Mouse (Mus musculus) gastrocnemius, adult 2 months (tissue): ENCODE measurements around the gene Pomgnt2. TPM values are rescaled to one million over a fixed set of nuclear protein-coding genes. Genes with fewer than 3 reads are reported as not detected.
A peak's percentile ranks its signal among the peaks of the same experiment; 100 is the strongest.

ENCODE experiments used
- DNase-seq: peaks from one replicate; pipeline ENCODE4 v3.0.0; 2022
- H3K27ac ChIP-seq: fragments of 200-600 bp; 2 replicates; pipeline ENCODE4 v1.8.1; 2022; ENCODE audit warnings: mild to moderate bottlenecking
- H3K4me3 ChIP-seq: fragments of 200-600 bp; 2 replicates; pipeline ENCODE4 v1.8.1; 2022; ENCODE audit warnings: mild to moderate bottlenecking, moderate library complexity
- CTCF ChIP-seq: fragments of 200-600 bp; IDR thresholded peaks from 2 replicates; pipeline ENCODE4 v1.8.1; 2022; ENCODE audit warnings: antibody characterized with exemption, mild to moderate bottlenecking, moderate library complexity
- intact Hi-C: fragments of 180-260 bp; cut with DNase I; formaldehyde crosslinking; loops from one replicate; pipeline ENCODE4 v1.15.1; 2025
- total RNA-seq, 2 experiments: library from RNA; stranded (reverse); gene quantifications; 2 replicates each; pipeline ENCODE4 v1.2.3; 2021

Gene Pomgnt2
- total RNA-seq, 2 experiments from 2014 or later: 14.9 to 16.7 TPM

DNA sequence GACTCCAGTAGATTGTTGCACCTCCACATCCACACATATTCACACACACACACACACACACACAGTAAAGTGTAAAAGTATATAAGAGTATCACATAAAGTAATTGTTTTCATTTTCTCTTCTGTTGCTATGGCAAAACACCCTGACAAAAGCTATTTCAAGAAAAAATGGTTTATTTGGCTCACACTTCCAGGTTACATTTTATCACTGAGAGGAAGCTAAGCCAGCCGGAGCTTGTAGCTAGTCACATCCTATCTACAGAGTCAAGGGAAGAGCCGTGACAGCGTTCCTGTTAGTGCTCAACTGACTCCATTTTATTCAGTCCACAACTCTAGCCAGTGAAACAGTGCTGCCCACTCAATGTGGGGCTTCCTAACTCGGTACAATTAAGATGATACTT lies 48.5 kb downstream of the Pomgnt2 start:
- TF ChIP-seq CTCF: no peak
- H3K27ac ChIP-seq: no peak overlapping the region
- DNase-seq: no peak
- H3K4me3 ChIP-seq: no peak overlapping the region
- intact Hi-C loops: loop anchor here (1.0 kb wide), 1 partner anchor 37 kb away; no protein-coding TSS in a partner anchor

DNA sequence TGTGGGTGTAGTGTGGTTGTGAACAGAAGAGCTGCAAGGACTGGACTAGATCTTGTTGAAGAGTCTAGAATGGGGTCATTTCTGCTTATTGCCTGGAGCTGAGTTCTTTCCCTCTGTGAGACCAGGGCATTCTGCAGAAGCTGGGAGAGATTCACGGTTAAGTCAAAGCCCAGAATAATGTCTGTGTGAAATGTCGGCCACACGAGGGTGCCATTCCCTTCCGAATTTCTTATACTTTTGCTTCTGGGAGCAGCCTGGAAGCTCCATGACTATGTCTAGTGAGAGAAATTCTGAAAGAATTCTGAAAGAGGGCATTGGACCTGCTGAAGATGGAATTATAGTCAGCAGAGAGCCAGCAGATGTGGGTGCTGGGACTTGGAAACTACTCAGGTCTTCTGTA lies 49.1 kb downstream of the Pomgnt2 start:
- intact Hi-C loops: loop anchor here (1.0 kb wide), 1 partner anchor 38 kb away; no protein-coding TSS in a partner anchor
- DNase-seq: peak; percentile 72

DNA sequence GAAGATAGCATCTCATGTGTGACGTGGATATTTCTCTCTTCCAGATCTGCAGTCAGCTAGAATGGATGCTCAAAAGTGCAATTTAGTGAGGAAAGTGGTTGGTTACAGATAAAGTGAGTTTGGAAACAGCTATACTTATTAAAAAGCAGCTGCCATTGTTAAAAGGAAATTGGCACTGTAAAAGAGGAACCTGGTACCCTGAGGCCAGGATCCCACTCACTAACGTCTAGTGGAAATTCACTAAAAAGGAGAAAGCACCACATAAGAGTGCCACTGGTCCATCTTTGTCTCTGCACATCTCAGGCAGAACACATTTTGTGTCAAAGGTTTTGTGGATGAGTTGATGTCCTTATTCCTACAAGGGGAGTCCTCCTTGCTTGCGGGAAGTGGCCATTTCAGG lies 53.3 kb downstream of the Pomgnt2 start:
- TF ChIP-seq CTCF: no peak
- no peak overlapping the region for H3K4me3 ChIP-seq
- no peak overlapping the region for H3K27ac ChIP-seq
- intact Hi-C loops: no loop called here
- DNase-seq: no peak

More for the DNA sequence above, 49.1 kb downstream of the Pomgnt2 start:
- Histone ChIP-seq H3K4me3 (no peak overlapping the region), H3K27ac (no peak overlapping the region)
- peak; percentile 72 for TF ChIP-seq CTCF

DNA sequence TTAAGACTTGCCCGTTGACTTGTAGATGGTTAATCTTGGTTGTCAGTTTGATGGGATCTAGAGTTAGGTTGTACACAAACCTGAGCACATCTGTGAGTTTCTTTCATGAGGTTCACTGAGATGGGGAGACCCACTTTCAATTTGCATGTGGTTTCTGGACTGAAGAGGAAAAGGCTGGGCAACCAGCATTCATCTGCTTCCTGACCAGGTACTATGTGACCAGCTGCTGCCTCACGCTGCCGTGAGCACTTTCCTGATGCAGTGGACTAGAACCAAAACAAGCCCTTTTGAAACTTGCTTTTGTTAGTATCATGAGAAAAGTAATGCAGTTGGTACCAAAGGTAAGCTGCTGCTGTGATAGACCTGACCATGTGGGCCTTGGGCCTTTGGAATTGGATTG lies 53.9 kb downstream of the Pomgnt2 start:
- no peak for DNase-seq
- TF ChIP-seq CTCF: no peak
- Histone ChIP-seq H3K4me3 (no peak overlapping the region), H3K27ac (no peak overlapping the region)
- intact Hi-C loops: no loop called here

DNA sequence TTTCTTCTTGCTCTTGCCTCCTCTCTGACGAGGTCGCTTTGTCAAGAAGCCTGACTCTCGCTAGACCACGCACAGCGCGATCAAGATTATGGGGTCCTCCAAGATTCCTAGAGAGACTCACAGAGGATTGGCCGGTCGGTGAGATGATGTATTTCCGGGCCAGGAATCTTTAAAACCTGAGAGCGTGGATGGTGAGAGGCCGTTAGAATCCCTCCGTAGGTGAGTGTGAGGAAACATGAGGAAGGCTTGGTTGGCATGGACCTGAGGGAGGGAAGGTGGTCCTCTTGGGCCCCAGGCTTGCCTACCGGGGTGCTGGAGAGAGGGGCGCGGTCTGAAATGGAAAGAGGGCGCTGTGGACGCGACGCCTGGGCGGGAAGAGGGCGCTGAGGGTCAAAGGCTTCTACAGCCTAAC lies 59.0 kb downstream of the Pomgnt2 start:
- intact Hi-C loops: no loop called here
- TF ChIP-seq CTCF: no peak
- H3K27ac ChIP-seq: no peak overlapping the region
- DNase-seq: no peak
- H3K4me3 ChIP-seq: peak overlapping the region; percentile 58

DNA sequence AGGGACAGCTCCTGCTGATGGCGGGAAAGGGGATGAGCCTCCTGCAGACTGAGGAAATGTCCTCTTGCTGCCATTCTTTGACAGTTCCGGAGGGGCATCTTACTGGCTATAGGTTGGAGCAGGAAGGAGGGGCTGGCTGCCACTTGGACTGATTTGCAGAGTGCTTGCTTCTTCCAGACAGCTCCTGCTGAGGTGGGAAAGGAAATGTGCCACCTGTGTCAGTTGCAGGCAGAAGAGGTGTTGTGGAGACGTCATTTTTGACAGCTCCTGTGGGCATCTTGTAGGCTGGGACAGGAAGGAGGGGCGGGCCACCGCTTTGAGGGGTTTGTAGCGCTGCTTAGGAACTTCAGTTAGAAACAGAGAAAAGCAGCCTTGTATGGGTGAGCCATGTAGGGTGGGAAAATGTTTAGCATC lies 59.5 kb downstream of the Pomgnt2 start:
- no peak for DNase-seq
- H3K27ac ChIP-seq: no peak overlapping the region
- intact Hi-C loops: no loop called here
- H3K4me3 ChIP-seq: no peak overlapping the region
- no peak for TF ChIP-seq CTCF

DNA sequence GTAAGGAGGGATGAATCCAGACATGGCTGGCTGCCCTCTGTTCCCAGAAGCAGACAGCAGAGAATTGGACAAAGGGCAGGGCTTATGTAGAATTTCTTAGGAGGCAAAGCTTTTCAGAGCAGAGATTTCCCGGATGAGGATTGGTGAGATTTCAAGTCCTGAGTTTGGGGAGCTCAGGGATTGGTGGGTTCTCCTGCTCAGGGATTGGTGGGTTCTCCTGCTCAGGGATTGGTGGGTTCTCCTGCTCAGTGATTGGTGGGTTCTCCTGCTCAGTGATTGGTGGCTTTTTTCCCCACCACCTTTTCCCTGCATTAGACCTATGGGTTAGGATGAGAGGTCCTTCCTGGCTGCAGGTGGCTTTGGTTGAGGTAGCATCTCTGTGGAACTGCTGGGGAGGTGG lies 60.0 kb downstream of the Pomgnt2 start:
- no peak for DNase-seq
- TF ChIP-seq CTCF: no peak

DNA sequence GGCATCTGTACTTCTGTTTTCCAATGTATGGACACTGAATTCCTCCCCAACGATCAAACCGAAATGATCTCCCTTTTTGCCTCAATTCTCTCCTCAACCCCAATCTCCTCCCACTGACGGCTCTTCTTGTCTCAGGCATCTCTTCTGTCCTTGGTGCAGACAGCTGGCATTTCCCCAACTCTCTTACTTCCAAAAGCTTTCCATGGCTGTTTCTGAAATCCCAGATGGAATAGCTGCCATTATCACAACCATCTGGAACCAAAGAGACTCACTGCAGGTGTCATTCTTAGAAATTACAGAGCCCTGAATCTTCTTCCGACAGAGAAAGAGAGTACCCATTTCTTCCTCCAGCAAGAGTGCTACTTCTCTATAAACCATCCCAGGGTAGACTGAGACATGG lies 62.1 kb downstream of the Pomgnt2 start:
- no peak overlapping the region for H3K27ac ChIP-seq
- no peak for DNase-seq
- TF ChIP-seq CTCF: no peak
- no peak overlapping the region for H3K4me3 ChIP-seq
- intact Hi-C loops: no loop called here

More for the DNA sequence above, 60.0 kb downstream of the Pomgnt2 start:
- H3K27ac ChIP-seq: no peak overlapping the region
- H3K4me3 ChIP-seq: no peak overlapping the region
- intact Hi-C loops: no loop called here

Other genes starting within 250 kb of the Pomgnt2 start
- gene Zfp651, start 237.8 kb downstream of the Pomgnt2 start, total RNA-seq: 100 to 1,000 TPM; 127 to 157 TPM
- 100 to 1,000 TPM; 103 to 120 TPM for gene Klhl40, start 219.5 kb downstream of the Pomgnt2 start, total RNA-seq
- gene Hhatl, start 204.6 kb downstream of the Pomgnt2 start, total RNA-seq: 100 to 1,000 TPM; 151 to 153 TPM
- under 1 TPM in 1 of 2 experiments, not detected in 1; 0.23 TPM for gene Ccdc13, start 157.6 kb downstream of the Pomgnt2 start, total RNA-seq
- 100 to 1,000 TPM in 1 of 2 experiments, 10 to 100 TPM in 1; 89.1 to 111 TPM for gene Higd1a, start 138.7 kb downstream of the Pomgnt2 start, total RNA-seq
- 1 to 10 TPM; 1.2 to 3.6 TPM for gene Ackr2, start 98.8 kb downstream of the Pomgnt2 start, total RNA-seq
- gene Cyp8b1, start 80.8 kb downstream of the Pomgnt2 start, total RNA-seq: not detected
- 1 to 10 TPM in 1 of 2 experiments, under 1 TPM in 1; 0.97 to 1.6 TPM for gene Fam198a, start 46.1 kb downstream of the Pomgnt2 start, total RNA-seq
- 10 to 100 TPM; 55.2 to 80.0 TPM for gene Snrk, start 120.2 kb upstream of the Pomgnt2 start, total RNA-seq